Mouse (Mus musculus) embryonic facial prominence, embryonic 11.5 days (tissue): ENCODE measurements around the gene Dph1. TPM values are rescaled to one million over a fixed set of nuclear protein-coding genes. Genes with fewer than 3 reads are reported as not detected.

Experiments used
- ATAC-seq: fragments of 200-750 bp; cut with Nextera tagmentation; replicated peaks from 2 replicates; pipeline ENCODE4 v1.8.0; 2017; ENCODE audit warnings: low read depth; ENCODE audit not compliant: insufficient number of reproducible peaks, low FRiP score, low TSS enrichment
- DNase-seq: peaks from one replicate; pipeline ENCODE4 v3.0.0-alpha.2; 2015; ENCODE audit warnings: low spot score
- H3K27ac ChIP-seq: fragments of 300-500 bp; sonication (generic); replicated peaks from 2 replicates; pipeline ENCODE4 v1.5.1; 2014; ENCODE audit warnings: mild to moderate bottlenecking, low read depth, low read length, control low read depth
- H3K27me3 ChIP-seq: fragments of 300-500 bp; sonication (generic); 2 replicates; pipeline ENCODE4 v1.6.1; 2014; ENCODE audit warnings: mild to moderate bottlenecking, low read length, moderate library complexity, mixed read lengths; ENCODE audit not compliant: control insufficient read depth, insufficient read depth
- H3K36me3 ChIP-seq: fragments of 300-500 bp; sonication (generic); replicated peaks from 2 replicates; pipeline ENCODE4 v1.6.1; 2014; ENCODE audit warnings: low read depth, mild to moderate bottlenecking, low read length, moderate library complexity, mixed read lengths; ENCODE audit not compliant: control insufficient read depth, insufficient read depth
- H3K4me1 ChIP-seq: fragments of 300-500 bp; sonication (generic); 2 replicates; pipeline ENCODE4 v1.6.1; 2014; ENCODE audit warnings: low read length, mixed read lengths; ENCODE audit not compliant: control insufficient read depth, insufficient read depth
- H3K4me2 ChIP-seq: fragments of 300-500 bp; sonication (generic); 2 replicates; pipeline ENCODE4 v1.6.1; 2014; ENCODE audit warnings: low read depth, mild to moderate bottlenecking, control low read depth, low read length, moderate library complexity
- H3K4me3 ChIP-seq: fragments of 300-500 bp; sonication (generic); 2 replicates; pipeline ENCODE4 v1.5.1; 2014; ENCODE audit warnings: low read depth, low read length, control low read depth
- H3K9ac ChIP-seq: fragments of 300-500 bp; sonication (generic); replicated peaks from 2 replicates; pipeline ENCODE4 v1.6.1; 2014; ENCODE audit warnings: mild to moderate bottlenecking, control low read depth, low read length
- H3K9me3 ChIP-seq: fragments of 300-500 bp; sonication (generic); replicated peaks from 2 replicates; pipeline ENCODE4 v1.6.1; 2016; ENCODE audit warnings: mild to moderate bottlenecking, low read length, inconsistent platforms, mixed read lengths; ENCODE audit not compliant: control insufficient read depth
- WGBS: fragments of 180-500 bp; shearing (Covaris S2); extraction: QIAGEN DNeasy Blood & Tissue Kit; methylation state at CpG from one replicate; pipeline ENCODE4 v1.1.7; 2014; 5-methylcytosine and 5-hydroxymethylcytosine counted together
- polyA plus RNA-seq: library from polyadenylated mRNA; unstranded; fragments of >200 nt; fragmentation: Nextera tagmentation; extraction: Ambion mirVana; gene quantifications from 2 replicates; pipeline ENCODE4 v1.2.1, GENCODE M21; 2014

Gene Dph1
- polyA plus RNA-seq, 1 experiment from 2014 or later: 20.0 TPM

- Histone ChIP-seq H3K9me3 (no peaks in the 10 kb centered on the region), H3K4me3 (peak overlapping the region; percentile 44), H3K4me1 (peaks cover 15% of the 10 kb centered on the region), H3K9ac (peak overlapping the region; percentile 69), H3K4me2 (peak overlapping the region; percentile 94), H3K36me3 (peaks cover 6% of the 10 kb centered on the region), H3K27ac (no peak overlapping the region), H3K27me3 (peaks cover 73% of the 10 kb centered on the region)
- no peak for ATAC-seq
- WGBS: 4% methylated on average over 55 of the region's 55 CpGs
- DNase-seq: no peak
These were observed 24.7 kb downstream of the Dph1 start for GRCm38 (mm10) chr11:75166193-75166842.

DNA sequence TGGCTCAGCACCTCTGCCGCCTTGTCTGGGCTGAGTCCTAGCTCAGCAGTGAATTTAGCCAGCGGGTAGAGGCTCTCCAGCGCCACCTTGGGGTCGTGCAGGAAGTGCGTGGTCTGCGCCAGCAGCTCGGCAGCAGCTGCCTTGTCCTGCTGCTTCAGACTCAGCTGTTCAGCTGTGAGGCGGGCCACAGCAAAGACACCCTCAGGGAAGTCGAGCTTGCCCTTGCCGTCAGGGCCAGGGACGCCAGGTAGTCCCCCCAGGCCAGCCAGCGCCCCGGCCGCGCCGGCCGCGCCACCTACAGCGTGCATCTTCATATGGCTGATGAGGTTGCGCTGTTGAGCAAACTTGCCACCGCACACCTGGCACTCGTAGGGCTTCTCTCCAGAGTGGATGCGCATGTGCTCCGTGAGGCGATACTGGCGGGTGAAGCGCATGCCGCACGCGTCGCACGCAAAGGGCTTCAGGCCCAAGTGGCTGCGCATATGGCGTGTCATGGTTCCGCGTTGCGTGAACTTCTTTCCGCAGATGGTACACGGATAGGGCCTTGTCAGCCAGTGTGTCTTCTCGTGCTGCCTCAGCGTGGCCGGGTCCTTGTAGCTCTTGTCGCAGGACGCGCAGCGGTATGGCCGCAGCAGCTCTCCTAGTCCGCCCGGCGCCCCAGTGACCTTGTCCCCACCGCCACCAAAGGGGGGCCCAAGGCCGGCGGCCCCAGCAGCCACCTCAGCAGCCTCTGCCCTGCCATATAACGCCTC lies 25.4 kb downstream of the Dph1 start:
- H3K36me3 ChIP-seq: peaks cover 6% of the 10 kb centered on the region
- WGBS: 3% methylated on average over 54 of the region's 54 CpGs
- DNase-seq: peak; percentile 64
- peak overlapping the region; percentile 44 for H3K4me3 ChIP-seq
- ATAC-seq: no peak
- H3K4me2 ChIP-seq: peak overlapping the region; percentile 94
- no peaks in the 10 kb centered on the region for H3K9me3 ChIP-seq
- H3K4me1 ChIP-seq: peaks cover 15% of the 10 kb centered on the region
- peak overlapping the region; percentile 41 for H3K9ac ChIP-seq
- H3K27ac ChIP-seq: no peak overlapping the region
- H3K27me3 ChIP-seq: peaks cover 66% of the 10 kb centered on the region

- H3K27me3 ChIP-seq: peaks cover 59% of the 10 kb centered on the region
- ATAC-seq (no peak), DNase-seq (no peak)
- peak overlapping the region; percentile 94 for H3K4me2 ChIP-seq
- no peaks in the 10 kb centered on the region for H3K9me3 ChIP-seq
- peaks cover 9% of the 10 kb centered on the region for H3K36me3 ChIP-seq
- peak overlapping the region; percentile 44; the same call in 1 of the 2 replicates for H3K4me3 ChIP-seq
- no peak overlapping the region; the same call in none of the 2 replicates for H3K9ac ChIP-seq
- H3K27ac ChIP-seq: no peak overlapping the region
- WGBS: 19% methylated on average over 15 of the region's 15 CpGs
- peaks cover 15% of the 10 kb centered on the region for H3K4me1 ChIP-seq
These were observed 26.3 kb downstream of the Dph1 start for GRCm38 (mm10) chr11:75164750-75165149.

DNA sequence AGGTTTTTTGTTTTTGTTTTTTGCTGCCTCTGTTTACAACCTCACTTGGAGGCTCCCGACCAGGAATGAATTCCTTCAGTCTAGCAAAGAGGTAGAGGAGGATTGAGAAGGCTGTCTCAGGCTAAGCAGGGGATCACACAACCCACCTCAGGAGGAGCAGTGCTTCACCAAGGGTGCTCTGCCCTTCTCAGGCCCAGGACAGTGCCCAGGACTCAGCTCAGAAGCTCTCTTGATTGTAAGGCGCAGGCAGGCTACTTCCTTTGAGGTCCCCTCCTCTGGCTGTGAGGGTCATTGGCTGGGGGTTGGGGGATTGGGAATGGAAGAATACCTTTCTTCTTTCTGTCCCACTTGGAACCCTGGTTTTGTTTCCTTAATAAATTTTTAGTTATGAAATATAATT lies 27.0 kb downstream of the Dph1 start:
- H3K4me2 ChIP-seq: no peak overlapping the region
- no peak overlapping the region for H3K9ac ChIP-seq
- no peaks in the 10 kb centered on the region for H3K9me3 ChIP-seq
- DNase-seq (no peak), ATAC-seq (no peak)
- H3K36me3 ChIP-seq: peaks cover 9% of the 10 kb centered on the region
- WGBS: 69% methylated on average over 2 of the region's 2 CpGs
- H3K4me1 ChIP-seq: peaks cover 15% of the 10 kb centered on the region
- no peak overlapping the region for H3K4me3 ChIP-seq
- peaks cover 52% of the 10 kb centered on the region for H3K27me3 ChIP-seq
- H3K27ac ChIP-seq: no peak overlapping the region

DNA sequence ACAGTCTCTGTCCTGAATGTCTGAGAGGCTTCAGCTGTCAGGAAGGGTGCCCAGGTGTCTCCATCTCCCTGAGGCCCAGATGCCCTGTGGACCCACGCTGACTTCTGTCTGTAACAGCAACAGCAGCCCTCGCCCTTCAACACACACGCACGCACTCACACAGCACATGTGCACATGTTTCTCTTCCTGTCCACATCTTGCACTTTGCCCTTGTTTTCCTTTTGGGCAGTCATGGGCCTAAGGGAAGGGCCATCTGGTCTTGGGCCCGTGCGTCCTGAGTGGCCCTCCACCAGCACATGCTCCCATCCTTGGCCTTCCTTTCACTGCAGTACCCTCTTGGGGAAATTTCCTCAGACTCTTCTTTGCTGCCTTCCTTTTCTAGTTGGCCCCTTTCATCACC lies 27.7 kb downstream of the Dph1 start:
- no peak overlapping the region for H3K9ac ChIP-seq
- peaks cover 11% of the 10 kb centered on the region for H3K4me1 ChIP-seq
- ATAC-seq (no peak), DNase-seq (no peak)
- peaks cover 9% of the 10 kb centered on the region for H3K36me3 ChIP-seq
- peaks cover 46% of the 10 kb centered on the region for H3K27me3 ChIP-seq
- H3K4me3 ChIP-seq: no peak overlapping the region
- 72% methylated on average over 6 of the region's 6 CpGs for WGBS
- no peaks in the 10 kb centered on the region for H3K9me3 ChIP-seq
- H3K27ac ChIP-seq: no peak overlapping the region
- no peak overlapping the region for H3K4me2 ChIP-seq

DNA sequence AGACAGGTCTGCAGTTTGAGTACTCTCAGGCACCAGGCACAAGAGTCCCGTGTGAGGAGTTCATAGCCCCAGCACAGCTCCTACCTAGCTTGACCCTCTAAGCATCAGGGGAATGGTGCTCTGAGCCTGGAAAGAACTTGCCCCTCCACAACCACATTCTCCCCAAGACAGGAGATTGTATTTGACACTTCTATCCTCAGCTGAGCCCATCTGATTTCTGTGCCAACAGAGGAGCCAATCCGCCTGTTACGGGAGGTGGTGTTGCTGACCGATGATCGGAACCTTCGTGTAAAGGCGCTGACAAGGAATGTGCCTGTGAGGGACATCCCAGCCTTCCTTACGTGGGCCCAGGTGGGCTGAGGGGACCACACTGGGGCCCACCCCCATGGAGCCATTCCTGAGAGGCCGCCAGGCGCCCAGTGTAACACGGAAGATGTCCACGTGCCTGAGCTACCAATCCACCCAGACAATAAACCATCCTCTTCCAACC lies 28.4 kb downstream of the Dph1 start:
- DNase-seq (no peak), ATAC-seq (no peak)
- Histone ChIP-seq H3K4me2 (no peak overlapping the region), H3K36me3 (peaks cover 9% of the 10 kb centered on the region), H3K9ac (no peak overlapping the region), H3K9me3 (no peaks in the 10 kb centered on the region), H3K27me3 (peaks cover 39% of the 10 kb centered on the region), H3K27ac (no peak overlapping the region), H3K4me1 (peaks cover 10% of the 10 kb centered on the region), H3K4me3 (no peak overlapping the region)
- WGBS: 89% methylated on average over 12 of the region's 12 CpGs

- H3K4me2 ChIP-seq: no peak overlapping the region
- H3K36me3 ChIP-seq: peaks cover 9% of the 10 kb centered on the region
- H3K4me1 ChIP-seq: peaks cover 8% of the 10 kb centered on the region
- no peak for DNase-seq
- H3K27ac ChIP-seq: no peak overlapping the region
- peaks cover 28% of the 10 kb centered on the region for H3K27me3 ChIP-seq
- H3K4me3 ChIP-seq: no peak overlapping the region
- ATAC-seq: no peak; the same call in 1 of the 2 replicates
- WGBS: 83% methylated on average over 4 of the region's 4 CpGs
- no peaks in the 10 kb centered on the region for H3K9me3 ChIP-seq
- no peak overlapping the region for H3K9ac ChIP-seq
These were observed 29.5 kb downstream of the Dph1 start for GRCm38 (mm10) chr11:75161417-75162008.

DNA sequence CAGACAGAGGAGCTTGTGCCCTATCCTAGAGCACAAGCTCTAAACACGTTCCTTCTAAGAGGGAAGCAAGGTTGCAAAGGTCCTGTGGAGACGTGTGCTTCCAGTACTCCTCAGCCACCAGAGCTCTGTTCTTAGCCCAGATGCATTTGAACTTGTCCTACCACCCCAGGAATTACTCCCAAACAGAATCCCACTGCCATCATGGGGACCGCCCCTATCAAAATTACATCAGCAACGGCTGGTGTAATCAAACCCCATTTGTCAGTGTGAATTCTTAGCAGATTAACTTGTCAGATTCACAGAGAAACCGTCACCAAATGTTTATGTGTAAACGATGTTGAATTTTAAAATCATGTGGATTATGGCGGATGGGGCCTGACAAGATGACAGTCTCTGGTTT lies 30.1 kb downstream of the Dph1 start:
- no peak for DNase-seq
- WGBS: 77% methylated on average over 7 of the region's 7 CpGs
- Histone ChIP-seq H3K9ac (no peak overlapping the region), H3K27ac (no peak overlapping the region), H3K27me3 (peaks cover 23% of the 10 kb centered on the region), H3K4me2 (no peak overlapping the region), H3K4me1 (peaks cover 6% of the 10 kb centered on the region), H3K36me3 (peaks cover 9% of the 10 kb centered on the region), H3K4me3 (no peak overlapping the region), H3K9me3 (no peaks in the 10 kb centered on the region)
- no peak for ATAC-seq
